Mouse (Mus musculus): Measurements from ENCODE around the gene Glra3. TPM values are rescaled to one million over a fixed set of nuclear protein-coding genes. Genes with fewer than 3 reads are reported as not detected.

The Glra3 gene
- total RNA-seq, 1 experiment from 2014 or later, result not detected

Other genes starting within 250 kb of the Glra3 start
- not detected in 2 replicates for gene Adam29, start 33.5 kb upstream of the Glra3 start, total RNA-seq (2017)